Mouse (Mus musculus) ES-E14 (cell line): ENCODE measurements around the gene Caprin1.

Experiments used
- HCFC1 ChIP-seq: IDR thresholded peaks from 2 replicates; pipeline ENCODE4 v1.6.1; 2012; ENCODE audit warnings: low read length, inconsistent platforms, borderline replicate concordance; ENCODE audit not compliant: insufficient read depth
- MAFK ChIP-seq: IDR thresholded peaks from 2 replicates; pipeline ENCODE4 v1.6.1; 2014; ENCODE audit warnings: mild to moderate bottlenecking, low read depth, low read length, inconsistent platforms; ENCODE audit not compliant: insufficient read depth
- ZNF384 ChIP-seq: IDR thresholded peaks from 2 replicates; pipeline ENCODE4 v1.6.1; 2012; ENCODE audit warnings: low read depth, low read length, inconsistent platforms

DNA sequence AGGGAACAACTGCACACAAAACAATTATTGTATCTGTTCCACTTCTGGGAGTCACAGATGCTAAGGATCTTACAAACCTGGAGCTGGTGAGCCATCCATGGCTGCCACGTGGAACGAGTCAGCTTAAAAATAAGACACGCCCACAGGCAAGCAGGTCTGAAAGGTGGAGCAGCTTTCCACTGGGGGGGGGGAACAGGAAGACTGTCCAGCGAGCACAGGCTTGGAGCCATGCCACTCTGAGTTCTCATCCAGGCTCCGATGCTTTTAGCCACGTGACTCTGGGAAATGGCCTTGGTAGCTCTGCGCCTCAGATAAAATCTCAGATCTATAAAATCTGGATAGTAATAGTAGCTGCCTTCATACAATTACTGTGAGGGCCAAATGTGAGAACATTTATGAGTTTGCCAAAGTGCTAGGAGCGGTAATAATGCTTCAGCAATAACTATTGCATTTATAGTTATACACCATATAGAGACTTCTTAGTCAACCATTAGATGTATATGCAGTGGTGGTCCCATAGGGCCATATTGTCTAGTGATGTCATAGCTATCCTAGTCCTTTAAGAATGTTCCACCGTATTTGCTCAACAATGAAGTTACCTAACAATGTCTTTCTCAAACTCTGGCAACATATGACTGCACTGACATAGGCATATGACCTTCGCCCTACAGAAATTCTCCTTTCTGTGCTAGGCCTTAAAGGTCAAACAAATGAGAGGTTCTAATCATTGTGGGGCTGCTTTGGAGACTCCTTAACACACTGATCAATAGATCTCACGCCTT, 38.4 kb upstream of the Caprin1 start:
- TF ChIP-seq ZNF384 (no peak), HCFC1 (no peak), MAFK (no peak)
